Mouse (Mus musculus) c-Kit-positive CD71-negative TER-119-negative erythroid progenitor cells, embryonic 14.5 days (primary cell): ENCODE measurements around the gene Tm4sf5.
"Not testable (repeated sequence)": the region's sequence is repeated elsewhere in the genome, so short reads cannot be mapped to it uniquely, and the experiment has no call there.

ENCODE experiments used
- DNase-seq: peaks from one replicate; pipeline ENCODE4 v3.0.0-alpha.2; 2013; ENCODE audit warnings: low read depth

The Tm4sf5 gene

DNA sequence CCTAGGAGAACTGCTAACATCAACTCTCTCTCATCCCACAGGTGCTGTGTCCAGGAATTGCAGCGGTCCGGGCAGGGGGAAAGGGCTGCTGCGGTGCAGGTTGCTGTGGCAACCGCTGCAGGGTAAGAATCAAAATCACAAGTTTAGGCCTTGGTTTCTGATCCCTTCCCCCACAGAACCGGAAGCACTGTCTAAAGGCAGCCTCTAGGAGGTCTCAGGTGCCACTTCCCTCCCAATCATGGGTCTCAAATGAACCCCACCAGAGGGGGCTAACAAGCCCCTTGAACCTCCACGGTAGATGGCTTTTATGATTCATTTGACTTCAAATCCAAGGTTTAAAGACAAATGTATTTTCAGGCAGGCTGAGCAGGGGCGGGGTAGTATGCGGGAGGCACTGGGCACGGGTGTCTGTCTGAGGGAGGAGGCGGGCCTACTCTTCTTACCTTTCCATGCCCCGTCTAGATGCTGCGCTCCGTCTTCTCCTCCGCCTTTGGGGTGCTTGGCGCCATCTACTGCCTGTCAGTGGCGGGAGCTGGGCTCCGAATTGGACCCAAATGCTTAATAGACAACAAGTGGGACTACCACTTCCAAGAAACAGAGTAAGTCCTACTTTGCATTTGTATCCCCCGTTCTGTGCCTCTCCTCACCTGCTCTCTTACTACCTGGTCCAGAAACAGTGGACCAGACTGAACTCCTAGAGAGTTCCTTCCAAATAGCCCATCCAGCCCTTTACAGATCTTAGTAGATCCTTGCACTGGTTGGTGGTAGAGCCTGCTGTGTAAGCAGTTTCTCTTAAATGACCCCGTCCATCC, 4.9 kb downstream of the Tm4sf5 start:
- no peak for DNase-seq

DNA sequence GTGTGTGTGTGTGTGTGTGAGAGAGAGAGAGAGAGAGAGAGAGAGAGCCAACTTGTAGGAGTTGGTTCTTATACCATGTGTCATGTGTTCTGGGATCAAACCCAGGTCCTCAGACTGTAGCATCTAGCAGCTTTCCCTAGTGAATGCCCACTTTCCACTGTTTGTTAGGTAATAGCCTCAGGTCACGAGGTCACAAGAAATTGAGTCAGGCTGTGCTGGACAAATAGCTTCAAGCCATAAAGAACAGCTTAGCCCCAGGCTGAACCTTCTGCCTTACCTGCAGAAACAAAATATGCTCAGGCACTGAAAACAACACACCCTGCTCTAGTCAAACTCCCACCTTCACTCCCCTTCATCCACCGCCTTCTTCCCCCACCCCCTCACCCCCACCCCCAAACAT, 6.2 kb downstream of the Tm4sf5 start:
- no peak for DNase-seq

DNA sequence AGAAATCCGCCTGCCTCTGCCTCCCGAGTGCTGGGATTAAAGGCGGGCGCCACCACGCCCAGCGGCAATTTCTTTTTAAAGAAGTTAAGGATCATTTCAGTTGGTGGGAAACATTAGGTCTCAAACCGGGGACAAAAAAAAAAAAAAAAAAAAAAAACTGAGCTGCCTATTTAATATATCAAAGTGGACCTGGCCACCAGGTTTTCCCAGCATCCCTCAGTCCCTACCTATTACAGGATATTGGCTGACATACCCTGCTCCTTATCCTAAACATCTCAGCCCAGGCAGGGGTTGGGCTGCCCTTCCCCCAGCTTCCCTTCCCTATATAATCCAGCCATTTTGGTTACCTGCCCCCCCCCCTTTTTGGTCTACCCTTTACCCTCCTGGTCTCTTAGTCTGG, 6.8 kb downstream of the Tm4sf5 start:
- DNase-seq, result no peak

- DNase-seq, result no peak
These were observed 7.8 kb downstream of the Tm4sf5 start for GRCm38 (mm10) chr11:70512709-70513342.

DNA sequence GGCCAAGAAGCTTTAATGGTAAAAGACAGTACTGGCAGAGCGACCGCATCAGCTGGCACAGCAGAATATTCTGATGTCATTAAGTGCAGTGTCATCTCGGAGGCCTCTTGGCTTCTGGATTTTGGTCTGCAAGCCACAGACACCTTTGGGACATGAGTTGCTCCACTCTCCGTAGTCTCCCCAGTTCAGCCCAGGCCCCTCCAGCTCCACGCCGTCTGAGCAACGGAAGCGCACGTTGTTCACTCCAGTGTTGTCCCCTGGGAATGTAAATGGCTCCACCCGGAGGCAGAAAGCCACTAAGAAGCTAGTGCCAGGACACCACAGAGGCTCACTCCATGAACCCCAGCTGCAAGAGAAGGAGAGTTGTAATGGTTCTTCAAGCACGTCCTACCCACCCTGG, 8.5 kb downstream of the Tm4sf5 start:
- DNase-seq, result no peak

DNA sequence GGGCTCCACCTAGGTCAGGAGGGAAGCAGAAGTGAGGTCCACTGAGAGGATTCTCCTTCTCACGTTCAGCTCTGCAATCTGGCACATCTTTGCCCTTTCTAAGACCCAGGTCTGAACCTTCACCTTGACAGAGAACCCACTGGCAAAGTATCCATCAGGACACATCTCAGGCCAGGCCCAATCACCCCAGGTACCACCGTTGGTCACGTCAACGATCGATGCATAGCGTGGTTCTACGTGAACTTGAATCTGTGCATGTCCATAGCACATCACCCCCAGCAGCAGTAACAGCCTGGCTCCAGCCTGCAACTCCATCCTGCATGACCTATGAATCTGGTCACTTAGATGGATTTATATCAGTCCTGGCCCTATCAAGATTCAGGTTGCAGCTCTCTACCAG, 9.2 kb downstream of the Tm4sf5 start, which contains the start of gene Vmo1:
Vmo1 (minus strand) TSS at position 329 of the 400 bp plus-strand sequence.
- DNase-seq, result no peak

DNA sequence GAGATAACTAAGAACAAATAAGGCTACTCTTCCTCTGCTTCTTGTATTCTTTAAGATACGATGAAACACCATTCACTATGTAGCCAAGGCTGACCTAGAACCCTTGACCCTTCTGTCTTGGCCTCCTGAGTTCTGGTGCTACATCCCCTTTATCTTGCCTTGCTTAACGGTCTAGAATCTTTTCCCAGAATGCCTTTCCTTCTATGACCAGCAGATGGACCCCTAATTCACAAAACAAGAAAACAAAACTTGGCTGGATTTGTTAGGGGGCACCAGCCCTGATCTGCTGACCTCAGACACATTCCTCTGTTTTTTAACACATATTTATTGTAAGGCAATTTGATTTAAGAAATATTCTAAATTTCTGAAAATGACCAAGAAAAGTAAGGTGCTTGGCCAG, 11.3 kb downstream of the Tm4sf5 start:
- DNase-seq, result peak; percentile 71

DNA sequence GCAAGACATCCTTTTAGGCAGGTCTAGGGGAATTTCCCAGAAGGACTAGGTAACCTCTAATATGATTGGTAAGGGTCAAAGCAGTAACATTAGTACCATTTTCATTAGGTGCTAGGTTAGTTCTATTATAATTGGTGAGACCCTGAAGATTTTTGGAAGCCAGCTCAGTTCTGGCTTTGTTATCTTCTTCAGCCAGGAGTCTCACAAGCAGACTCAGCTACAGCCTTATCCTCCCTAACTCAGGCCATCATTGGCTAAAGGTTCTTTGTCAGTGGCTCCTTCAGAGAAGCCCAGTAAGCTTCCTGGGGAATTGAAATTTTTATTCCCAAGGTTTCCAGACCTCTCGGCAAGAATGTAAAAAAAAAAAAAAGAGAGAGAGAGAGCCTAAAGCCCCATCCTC, 13.4 kb downstream of the Tm4sf5 start:
- DNase-seq, result no peak

DNA sequence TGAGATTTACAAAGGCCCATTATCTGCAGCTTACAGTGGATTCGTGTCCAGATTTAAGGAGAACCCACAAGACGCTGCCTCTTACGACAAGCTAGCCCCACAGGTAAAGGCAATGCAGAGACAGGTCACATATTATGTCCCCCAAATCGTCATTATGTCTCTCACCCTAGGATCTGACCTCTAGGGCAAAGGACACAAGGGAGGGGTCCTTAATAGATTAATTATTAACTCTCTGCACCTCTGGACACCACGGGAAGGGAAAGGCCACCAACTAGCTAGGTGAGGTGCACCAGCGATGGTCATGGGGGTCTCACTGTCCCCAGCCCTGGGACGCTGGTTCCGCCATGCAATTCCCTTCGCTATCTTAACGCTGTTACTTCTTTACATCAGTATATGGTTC, 13.9 kb downstream of the Tm4sf5 start, which contains the start of gene Gltpd2:
Gltpd2 (plus strand) TSS at position 274 of the 400 bp plus-strand sequence.
- DNase-seq, result no peak

DNA sequence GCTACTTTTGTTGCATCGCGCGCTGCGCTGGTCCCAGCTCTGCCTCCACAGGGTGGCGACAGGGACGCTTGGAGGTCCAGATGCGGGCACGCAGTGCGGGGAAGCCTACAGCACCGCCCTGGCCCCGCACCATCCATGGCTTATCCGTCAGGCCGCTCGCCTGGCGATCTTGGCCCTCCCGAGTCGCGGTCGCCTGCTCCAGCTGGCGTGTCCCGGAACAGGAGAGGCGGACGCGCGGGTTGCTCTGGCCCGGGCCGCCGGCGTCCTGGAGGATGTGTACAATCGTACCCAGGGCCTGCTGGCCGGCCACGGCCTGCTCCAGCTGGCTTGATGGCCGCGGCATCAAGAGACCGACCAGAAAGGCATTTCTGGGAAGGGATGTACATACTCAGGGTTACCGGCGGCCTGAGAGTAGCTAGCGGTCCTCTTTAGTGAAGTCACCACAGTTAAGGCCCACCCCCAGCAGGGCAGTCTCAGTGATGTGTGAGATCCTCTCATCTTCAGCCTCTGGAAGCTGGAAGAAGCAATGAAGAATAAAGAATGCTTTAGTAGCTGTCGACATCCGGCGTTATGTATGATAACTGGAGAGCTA, 15.2 kb downstream of the Tm4sf5 start:
- DNase-seq, result no peak

DNA sequence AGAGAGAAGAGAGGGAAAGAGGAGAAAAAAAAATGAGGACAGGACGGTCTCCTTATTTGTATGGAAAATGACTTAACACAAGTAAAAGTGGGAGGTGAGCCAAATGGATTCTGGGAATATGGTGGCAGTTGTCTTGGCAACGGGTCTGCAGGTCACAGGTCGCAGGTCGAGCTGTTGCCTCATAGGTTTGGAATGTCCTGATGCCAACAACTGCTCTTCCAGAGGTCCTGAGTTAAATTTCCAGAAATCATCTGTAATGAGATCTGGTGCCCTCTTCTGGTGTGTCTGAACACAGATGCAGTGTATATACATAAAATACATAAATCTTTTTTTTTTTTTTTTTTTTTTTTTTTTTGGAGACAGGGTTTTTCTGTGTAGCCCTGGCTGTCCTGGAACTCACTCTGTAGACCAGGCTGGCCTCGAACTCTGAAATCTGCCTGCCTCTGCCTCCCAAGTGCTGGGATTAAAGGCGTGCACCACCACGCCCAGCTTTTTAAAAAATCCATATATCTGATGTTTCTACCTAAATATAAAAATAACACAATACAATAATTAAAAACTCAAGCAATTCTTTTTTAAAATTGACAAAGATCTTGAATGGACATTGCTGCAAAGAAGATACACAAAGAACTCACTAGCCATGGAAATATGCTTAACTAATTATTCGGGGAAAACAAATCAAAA, 18.4 kb downstream of the Tm4sf5 start:
- DNase-seq, result not testable (repeated sequence)

- no peak for DNase-seq
These were observed 19.7 kb downstream of the Tm4sf5 start for GRCm38 (mm10) chr11:70524782-70525181.

DNA sequence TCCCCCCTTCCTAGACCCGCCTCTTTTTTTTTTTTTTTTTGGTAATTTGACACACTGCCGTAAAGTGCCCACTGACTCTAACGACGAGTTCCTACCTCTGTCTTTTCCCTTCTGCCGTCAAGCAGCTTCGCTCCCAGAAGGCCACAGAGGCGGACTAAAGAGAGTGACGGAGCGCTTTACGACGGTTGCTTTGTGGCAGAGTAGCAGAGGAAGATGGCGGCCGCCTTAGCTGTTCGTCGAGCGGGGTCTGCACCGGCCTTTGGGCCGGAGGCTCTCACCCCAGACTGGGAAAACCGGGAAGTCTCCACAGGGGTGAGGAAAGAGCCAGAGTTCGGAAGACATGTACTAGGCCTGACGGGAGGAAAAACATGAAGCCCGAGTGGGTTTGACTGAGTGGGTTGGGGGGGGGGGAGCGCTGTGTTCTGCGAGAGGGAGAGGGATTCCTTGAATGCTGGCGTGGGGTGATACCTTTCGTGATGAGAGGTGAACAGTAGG, 20.2 kb downstream of the Tm4sf5 start, which contains the start of gene Psmb6:
Psmb6 (plus strand) TSS at position 184 of the 495 bp plus-strand sequence.
- peak; percentile 91 for DNase-seq

- no peak for DNase-seq
These were observed 20.7 kb downstream of the Tm4sf5 start for GRCm38 (mm10) chr11:70525726-70526125.

DNA sequence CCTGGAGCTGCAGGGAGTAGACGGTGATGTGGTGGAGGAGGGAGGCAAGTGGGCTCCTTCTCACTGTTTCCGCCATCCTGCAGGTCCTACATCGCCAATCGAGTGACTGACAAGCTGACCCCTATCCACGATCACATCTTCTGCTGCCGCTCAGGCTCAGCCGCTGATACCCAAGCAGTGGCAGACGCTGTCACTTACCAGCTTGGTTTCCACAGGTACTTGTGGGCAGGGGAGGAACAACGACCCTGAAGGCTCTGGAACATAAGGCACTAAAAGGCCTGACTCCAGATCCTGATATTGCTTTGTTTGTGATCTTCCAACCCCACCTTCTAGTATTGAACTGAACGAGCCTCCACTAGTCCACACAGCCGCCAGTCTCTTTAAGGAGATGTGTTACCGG, 21.2 kb downstream of the Tm4sf5 start:
- no peak for DNase-seq

DNA sequence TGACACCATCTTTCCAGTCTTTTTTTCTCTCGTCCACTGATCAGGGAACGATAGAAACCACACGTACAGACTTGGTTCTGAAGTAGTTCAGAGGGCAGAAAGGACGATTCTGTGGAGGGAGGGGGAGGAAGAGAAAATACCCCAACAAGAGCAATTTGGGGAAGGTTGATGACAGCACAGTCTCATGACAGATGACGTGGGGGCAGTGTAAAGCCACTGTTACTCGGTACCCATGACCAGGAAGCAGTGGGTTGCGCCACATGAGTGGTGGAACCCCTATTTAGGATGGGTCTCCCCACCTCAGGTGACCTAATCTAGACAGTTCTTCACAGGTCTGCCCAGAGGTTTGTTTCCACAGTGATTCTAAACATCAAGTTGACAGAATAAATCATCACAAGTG, 23.6 kb downstream of the Tm4sf5 start:
- DNase-seq, result no peak

GRCm38 (mm10) chr11:70531065-70531464, 26.0 kb downstream of the Tm4sf5 start:
- not testable (repeated sequence) for DNase-seq

- no peak for DNase-seq
These were observed 27.8 kb downstream of the Tm4sf5 start, which contains the start of gene Gm40193 for GRCm38 (mm10) chr11:70532839-70533238. Gene Gm40193 (minus strand): TSS chr11:70532939.

DNA sequence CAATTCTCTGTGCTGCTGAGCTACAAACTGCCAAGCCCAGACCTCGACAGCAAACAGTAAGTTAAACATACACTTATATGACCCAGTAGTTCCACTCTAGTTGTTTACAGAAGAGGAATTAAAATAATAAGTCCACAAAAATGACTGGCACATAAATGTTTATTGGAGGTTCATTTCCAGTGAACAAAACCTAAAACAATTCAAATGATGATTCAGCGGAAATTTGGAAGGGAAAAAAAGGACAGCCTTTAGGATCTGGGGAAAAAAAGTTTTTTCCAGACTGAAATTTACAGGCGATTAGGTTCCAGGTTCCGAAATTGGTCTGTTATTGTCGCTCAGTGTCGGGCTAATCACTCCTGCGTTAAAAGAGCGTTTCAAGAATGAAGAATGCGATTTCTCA, 34.4 kb downstream of the Tm4sf5 start:
- DNase-seq, result no peak

DNA sequence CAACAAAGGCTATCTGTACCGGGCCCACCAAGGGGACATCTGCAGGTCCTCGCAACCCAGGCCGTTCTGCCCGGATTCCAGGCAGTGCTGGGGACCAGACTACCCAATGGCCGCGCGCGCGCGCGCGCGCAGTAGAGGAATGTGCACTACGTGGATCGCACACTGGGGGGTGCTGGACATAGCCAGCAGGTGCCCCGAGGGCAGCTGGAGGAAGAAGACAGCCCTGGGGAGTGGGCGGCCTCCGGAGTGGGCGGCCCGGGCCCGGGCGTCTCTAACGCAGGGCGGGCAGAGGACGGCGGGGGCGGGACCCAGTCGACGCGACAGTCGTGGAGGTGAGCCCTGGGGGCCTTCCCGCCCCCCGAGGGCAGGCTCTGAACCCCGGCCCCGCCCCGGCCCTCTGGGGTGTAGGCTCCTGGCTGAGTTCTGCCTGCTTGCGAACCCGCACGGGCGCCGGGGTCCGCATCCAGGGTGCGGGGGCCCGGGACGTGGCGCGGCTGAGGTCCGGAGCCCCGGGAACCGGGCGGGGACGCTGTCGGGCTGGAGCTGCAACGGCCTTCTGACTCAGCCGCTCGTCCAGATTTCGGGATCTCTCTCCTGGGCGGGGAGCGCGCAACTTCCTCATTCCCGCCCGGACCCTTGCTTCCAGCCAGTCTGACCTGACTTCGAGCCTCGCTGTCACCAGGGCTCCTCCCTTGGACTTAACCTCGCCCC, 35.0 kb downstream of the Tm4sf5 start, which contains the start of gene Pld2:
Pld2 (plus strand) TSS at position 188 of the 711 bp plus-strand sequence.
- DNase-seq, result peak; percentile 76

- DNase-seq, result no peak
These were observed 35.9 kb downstream of the Tm4sf5 start for GRCm38 (mm10) chr11:70540928-70541327.
